Comparison of ENCODE assay signal across 8 mouse cellular contexts in the genomic region with DNA sequence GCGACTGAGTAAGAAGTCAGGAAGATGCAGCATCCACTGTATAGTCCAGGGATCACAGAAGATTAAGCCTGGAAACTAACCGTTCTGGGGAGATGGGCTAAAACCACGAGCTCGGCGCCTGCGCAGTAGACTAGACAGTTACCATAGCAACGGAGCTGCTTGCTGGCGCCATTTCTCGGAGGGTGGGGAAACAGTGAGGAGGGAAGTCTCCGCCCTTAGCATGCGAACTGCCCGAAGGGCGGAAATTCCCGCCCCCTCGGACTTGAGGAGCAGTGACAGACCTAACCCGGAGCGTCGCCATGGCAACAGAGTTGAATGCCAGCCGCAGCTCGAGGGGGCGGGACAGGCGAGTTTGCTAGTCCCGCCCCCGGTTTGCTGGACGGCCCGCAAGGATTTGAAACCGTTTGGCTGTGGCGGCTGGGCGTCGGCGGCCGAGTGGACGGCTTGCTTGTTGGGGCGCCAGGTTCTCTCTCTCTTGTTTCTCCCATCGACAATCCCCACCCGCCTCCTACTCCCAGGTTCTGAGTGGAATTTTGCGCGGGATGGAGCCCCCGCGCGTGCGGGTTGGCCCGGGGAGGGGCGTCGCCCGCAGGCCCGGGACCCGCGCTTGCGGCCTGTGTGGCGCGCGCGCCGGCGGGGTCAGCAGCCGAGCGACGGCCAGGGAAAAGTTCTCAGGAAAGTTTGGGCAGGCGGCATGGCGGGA. TPM values are rescaled to one million over a fixed set of nuclear protein-coding genes. Genes with fewer than 3 reads are reported as not detected.
A peak's percentile ranks its signal among the peaks of the same experiment; 100 is the strongest.
DNase-seq lines count a peak whose midpoint lies in the region; ATAC-seq lines count a peak whose summit lies in the region.

A gene (plus strand): TSS at position 304 of the 703 bp plus-strand sequence.

- peak within 1 kb of the TSS; percentile 65 for H3K9ac ChIP-seq in hindbrain, embryonic 14.5 days

- no peaks in the 10 kb centered on the region for H3K9me3 ChIP-seq in hindbrain, embryonic 14.5 days (ENCODE audit: control insufficient read depth, low read length)

- H3K36me3 ChIP-seq in hindbrain, embryonic 14.5 days (replicated peaks; ENCODE audit: control insufficient read depth, insufficient read depth): no peaks in the 10 kb centered on the region

- peak; percentile 95 for ATAC-seq in hindbrain, embryonic 14.5 days (ENCODE audit: low FRiP score)

- peak within 1 kb of the TSS; percentile 72 for H3K4me3 ChIP-seq in hindbrain, embryonic 14.5 days (replicated peaks; ENCODE audit: low read length)

- under 1% methylated on average over 61 of the region's 61 CpGs for WGBS in hindbrain, embryonic 14.5 days

- 0 out of 2 replicates have a peak within 1 kb of the TSS, but pooled peaks have one; percentile 45 for H3K27ac ChIP-seq in hindbrain, embryonic 14.5 days

- H3K4me2 ChIP-seq in hindbrain, embryonic 14.5 days (replicated peaks): peak within 1 kb of the TSS; percentile 73

- peaks cover 13% of the 10 kb centered on the region; the same call in 1 of the 2 replicates for H3K4me1 ChIP-seq in hindbrain, embryonic 14.5 days (replicated peaks; ENCODE audit: control insufficient read depth, insufficient read depth, low read length)

- peak; percentile 100 for DNase-seq in R1 (ENCODE audit: low read depth, low spot score)
- peak; percentile 87 to 94 for DNase-seq in cerebellum, postnatal 25 days
- peak; percentile 82 to 86 for DNase-seq in frontal cortex, postnatal 25 days (ENCODE audit: low spot score in 2 of 2)
- peak; percentile 99 for DNase-seq in hindbrain, embryonic 14.5 days (ENCODE audit: low spot score)
- peak; percentile 93 to 96 for DNase-seq in layer of hippocampus, postnatal 36 days
- peak; percentile 99 for DNase-seq in lung, postnatal 36 days
- DNase-seq in retina, postnatal 1 day: peak; percentile 100
- DNase-seq in urinary bladder, adult 18-20 months (ENCODE audit: low spot score in 2 of 2): peak; percentile 76 to 97

- H3K27me3 ChIP-seq in hindbrain, embryonic 14.5 days (ENCODE audit: control insufficient read depth, insufficient read depth, low read length): no peaks in the 10 kb centered on the region

RNA-seq across cellular contexts. Expression of the gene that starts here (rescaled TPM):
- 9.6 and 11.4 TPM in 2 replicates for polyA plus RNA-seq in hindbrain, embryonic 14.5 days (2014; fragmentation: Nextera tagmentation; extraction: Ambion mirVana)
- 10 to 100 TPM; 22.4 to 27.4 TPM for total RNA-seq in layer of hippocampus, postnatal 36 days (2021)

Comparison
In these comparisons a context has a peak if more than half of its experiments do, and no peak if none do; other contexts are left out.
1. Peak in every context shown above with its lines: DNase-seq, ATAC-seq, H3K4me3 ChIP-seq and H3K27ac ChIP-seq.